ENCODE assay signal across 19 mouse cellular contexts in the genomic region with DNA sequence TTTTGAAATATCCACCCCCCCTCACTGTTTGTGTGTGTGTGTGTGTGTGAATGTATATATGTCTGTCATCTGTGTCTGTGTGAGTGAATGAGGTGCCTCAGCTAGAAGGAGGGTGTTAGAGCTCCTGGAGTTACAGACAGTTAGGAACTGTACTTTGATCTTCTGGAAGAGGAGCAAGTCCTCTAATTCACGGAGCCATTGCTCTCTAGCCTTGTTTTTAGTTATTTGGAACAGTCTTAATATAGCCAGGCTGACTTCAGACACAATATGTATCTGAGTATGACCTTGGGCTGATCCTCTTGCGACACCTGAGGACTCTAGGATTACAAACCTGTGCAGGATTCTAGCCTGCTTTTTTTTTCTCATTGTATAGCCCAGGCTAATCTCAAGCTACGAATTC. TPM values are rescaled to one million over a fixed set of nuclear protein-coding genes. Genes with fewer than 3 reads are reported as not detected.
"Had no signal": no experiment of that assay in that cellular context is flagged by ENCODE, and none has a peak within 500 bp of the region (broad histone marks: within the 10 kb centered on the region; RNA-seq: fewer than 3 reads in every experiment).

No protein-coding gene starts in this region.

- H3K4me2 ChIP-seq: limb, embryonic 13.5 days; liver, embryonic 12.5 days; liver, embryonic 15.5 days; midbrain, embryonic 11.5 days had no signal

- H3K27me3 ChIP-seq: limb, embryonic 13.5 days; liver, embryonic 12.5 days; liver, embryonic 15.5 days had no signal

- ATAC-seq: liver, embryonic 12.5 days had no signal

- H3K9ac ChIP-seq: limb, embryonic 13.5 days; liver, embryonic 12.5 days; liver, embryonic 15.5 days had no signal

- DNase-seq: kidney, postnatal 25 days; layer of hippocampus, adult 9-11 months; lung, adult 2 months; lung, postnatal 14 days; lung, postnatal 4 days; midbrain, embryonic 14.5 days; thymus, adult 18-20 months; thymus, postnatal 36 days had no signal

- H3K27ac ChIP-seq: kidney, postnatal 0 days; layer of hippocampus, adult 2 months; limb, embryonic 10.5 days; limb, embryonic 13.5 days; liver, embryonic 12.5 days; liver, embryonic 15.5 days had no signal

- H3K4me3 ChIP-seq: layer of hippocampus, adult 2 months; limb, embryonic 10.5 days; limb, embryonic 13.5 days; liver, embryonic 12.5 days; liver, embryonic 15.5 days had no signal

- H3K9me3 ChIP-seq: limb, embryonic 10.5 days; limb, embryonic 13.5 days; liver, embryonic 12.5 days; liver, embryonic 15.5 days had no signal

RNA-seq across cellular contexts. Expression of gene Cilp, which starts 33.8 kb away (rescaled TPM):
- total RNA-seq: layer of hippocampus, postnatal 25 days; left cerebral cortex, adult 18-20 months; megakaryocyte progenitor cell, adult 5-6 weeks; megakaryocyte-erythroid progenitor cell, adult 5-6 weeks had no signal
